Mouse (Mus musculus) megakaryocyte progenitor cell, adult 5-6 weeks (primary cell): ENCODE data around the gene Rab25. TPM values are rescaled to one million over a fixed set of nuclear protein-coding genes. Genes with fewer than 3 reads are reported as not detected.

ENCODE experiments used
- ATAC-seq: replicated peaks from 2 replicates; pipeline ENCODE4 v1.8.0; 2016; ENCODE audit warnings: mild to moderate bottlenecking, moderate TSS enrichment, inconsistent platforms; ENCODE audit not compliant: poor library complexity
- total RNA-seq, 2 experiments: library from RNA; stranded (forward) in 1 of 2; stranded (reverse) in 1 of 2; fragments of 157-497, 149-512 nt in 1 of 2; fragments of 200-1000 nt in 1 of 2; gene quantifications; 2 replicates each; pipeline versions ENCODE4 v1.2.3 to v1.2.4; 2015 to 2017

The Rab25 gene
- total RNA-seq, 2 experiments from 2014 or later: 0.17 TPM; not detected in 1

- ATAC-seq: 0 out of 2 replicates have a peak, but pooled peaks have one; percentile 32
Observed at GRCm38 (mm10) chr3:88543651-88544410, 4.3 kb downstream of the Rab25 start.

DNA sequence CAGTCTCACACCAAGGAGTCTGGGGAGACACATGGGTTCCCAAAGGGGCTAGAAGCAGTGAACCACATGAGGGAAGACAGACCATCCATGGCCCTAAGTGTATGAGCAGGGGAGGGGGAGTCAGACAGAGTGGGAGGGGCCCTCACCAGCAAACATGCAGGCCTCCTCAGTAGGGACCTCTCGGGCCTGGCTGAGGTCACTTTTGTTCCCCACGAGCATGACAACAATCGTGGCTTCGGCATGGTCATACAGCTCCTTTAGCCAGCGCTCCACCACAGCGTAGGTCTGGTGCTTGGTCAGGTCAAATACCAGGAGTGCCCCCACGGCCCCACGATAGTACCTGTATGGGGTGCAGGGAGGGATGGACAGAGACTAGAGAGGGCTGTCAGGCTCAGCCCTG, 4.9 kb downstream of the Rab25 start:
- no peak for ATAC-seq

GRCm38 (mm10) chr3:88542486-88542885, 5.6 kb downstream of the Rab25 start:
- no peak for ATAC-seq

DNA sequence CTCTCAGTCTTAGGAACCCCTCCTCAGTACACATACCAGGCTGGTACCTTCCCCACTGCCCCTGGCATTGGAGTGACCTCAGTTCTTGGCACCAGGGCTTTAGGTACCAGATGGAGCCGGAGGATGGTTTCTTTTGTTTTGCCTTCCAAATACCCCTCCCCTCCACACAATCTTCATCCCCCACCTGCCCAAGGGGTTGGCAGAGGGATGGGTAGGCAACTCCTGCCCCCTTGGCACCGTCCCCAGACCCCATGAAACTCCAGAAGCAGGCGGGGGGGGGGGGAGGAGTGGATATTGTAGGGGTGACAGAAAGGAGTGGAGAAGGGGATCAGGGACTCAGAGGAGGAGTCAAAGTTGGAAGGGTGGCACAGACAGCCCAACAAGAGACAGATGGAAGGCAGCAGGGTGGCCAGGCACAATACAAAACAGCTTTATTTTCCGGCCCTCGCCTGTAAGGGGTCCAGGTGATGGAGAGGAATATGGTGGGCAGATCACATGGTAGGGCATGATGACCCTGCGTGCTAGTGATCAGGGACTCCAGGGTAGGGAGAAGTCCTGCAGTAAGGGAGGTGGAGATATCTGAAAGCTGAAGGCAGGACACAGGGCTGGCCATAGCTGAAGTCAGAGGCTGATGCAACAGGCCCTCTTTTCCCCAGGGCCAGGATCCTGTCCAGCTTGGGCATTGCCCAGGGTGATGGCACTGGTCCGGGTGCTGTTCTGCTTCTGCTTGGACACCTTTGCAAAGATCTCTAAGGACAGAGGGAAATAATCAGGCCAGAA, 6.3 kb downstream of the Rab25 start:
- no peak for ATAC-seq

- no peak for ATAC-seq
Observed at GRCm38 (mm10) chr3:88540085-88540484, 8.0 kb downstream of the Rab25 start.

- no peak for ATAC-seq
Observed at GRCm38 (mm10) chr3:88539397-88539796, 8.7 kb downstream of the Rab25 start.

DNA sequence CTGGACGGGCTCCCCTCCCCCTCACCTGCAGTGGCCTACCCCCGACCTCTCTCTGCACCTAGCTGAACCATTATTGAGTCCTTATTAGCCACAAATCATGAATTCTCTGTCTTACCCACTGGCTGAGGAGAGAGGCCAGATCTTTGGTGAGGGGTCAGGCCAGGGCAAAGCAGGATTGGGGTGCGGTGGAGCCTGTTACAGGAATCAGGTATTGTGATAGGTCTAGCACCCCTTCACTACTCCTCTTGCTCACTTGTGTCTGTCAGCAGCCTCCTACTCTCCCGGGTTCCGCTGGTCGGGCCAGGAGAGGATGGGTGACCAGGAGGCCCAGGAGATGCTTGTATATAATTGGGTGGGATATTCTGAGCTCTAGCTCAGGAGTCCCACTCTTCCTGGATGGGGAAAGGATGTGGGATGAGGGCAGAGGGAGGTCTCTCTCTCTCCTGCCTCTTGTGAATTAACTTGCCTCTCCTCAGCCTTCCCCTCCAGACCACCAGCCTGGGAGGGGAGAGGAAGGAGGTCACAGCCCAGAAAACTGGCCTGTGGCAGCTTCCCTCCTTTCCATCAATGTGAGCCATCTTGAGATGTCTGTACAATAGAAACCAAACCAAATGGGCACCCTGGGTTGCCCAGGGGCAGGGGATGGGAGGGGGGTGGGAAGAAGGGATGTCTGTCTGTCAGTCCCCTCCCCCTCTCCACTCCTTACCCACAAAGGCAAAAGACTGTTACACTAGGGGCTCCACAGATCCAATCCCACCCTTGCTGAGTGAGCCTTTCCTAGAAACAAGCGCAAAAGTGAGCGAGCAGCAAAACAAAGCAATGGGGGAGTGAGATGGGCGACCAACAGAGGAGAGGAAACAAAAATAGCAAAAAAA, 9.6 kb downstream of the Rab25 start:
- no peak for ATAC-seq

DNA sequence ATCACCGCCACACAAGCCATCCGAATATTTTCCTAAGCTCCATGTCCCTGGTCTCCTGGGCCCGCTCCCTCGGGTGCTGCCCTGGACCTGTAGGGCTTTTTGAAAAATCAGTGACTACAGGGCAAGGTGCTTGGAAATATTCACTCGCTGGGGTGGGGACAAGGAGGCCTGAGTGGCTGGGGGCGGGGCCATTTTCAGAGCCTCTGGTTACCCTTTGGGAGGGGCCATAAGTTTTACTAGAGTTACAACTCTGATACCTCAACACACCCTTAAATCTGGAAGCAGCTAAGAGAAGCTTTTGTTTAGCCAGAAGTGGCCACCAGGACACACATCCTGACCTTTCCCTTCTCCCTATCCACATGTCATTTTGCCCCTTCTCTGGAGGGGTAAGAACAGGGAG, 11.0 kb downstream of the Rab25 start:
- no peak for ATAC-seq

- peak; percentile 72 for ATAC-seq
Observed at GRCm38 (mm10) chr3:88536103-88536930, 11.8 kb downstream of the Rab25 start.

DNA sequence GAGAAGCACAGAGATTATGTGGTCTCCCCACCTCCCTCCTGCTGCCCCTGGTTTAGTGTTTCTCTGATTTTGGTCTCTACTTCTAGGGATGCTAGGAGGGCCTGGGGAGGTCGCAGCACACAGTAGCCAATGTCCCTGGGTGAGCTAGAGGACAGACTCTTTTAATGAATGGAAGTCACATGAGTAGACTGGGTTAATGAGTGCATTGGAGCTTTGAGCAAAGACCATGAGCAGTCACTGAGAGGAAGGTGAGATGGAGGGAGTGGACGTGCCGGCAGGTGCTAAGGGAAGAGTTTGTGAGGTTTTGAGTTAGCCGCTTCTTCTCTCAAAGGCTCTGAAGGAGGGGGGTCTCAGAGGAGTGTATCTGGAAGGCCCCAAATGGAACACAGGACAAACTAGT, 12.6 kb downstream of the Rab25 start:
- no peak for ATAC-seq

GRCm38 (mm10) chr3:88535005-88535404, 13.1 kb downstream of the Rab25 start:
- ATAC-seq: no peak

GRCm38 (mm10) chr3:88533706-88534105, 14.4 kb downstream of the Rab25 start:
- no peak for ATAC-seq

GRCm38 (mm10) chr3:88532689-88533511, 15.2 kb downstream of the Rab25 start:
- ATAC-seq: no peak

- ATAC-seq: no peak
Observed at GRCm38 (mm10) chr3:88532299-88532674, 15.8 kb downstream of the Rab25 start, which contains the start of gene Mex3a. Gene Mex3a (plus strand): TSS chr3:88532395.

DNA sequence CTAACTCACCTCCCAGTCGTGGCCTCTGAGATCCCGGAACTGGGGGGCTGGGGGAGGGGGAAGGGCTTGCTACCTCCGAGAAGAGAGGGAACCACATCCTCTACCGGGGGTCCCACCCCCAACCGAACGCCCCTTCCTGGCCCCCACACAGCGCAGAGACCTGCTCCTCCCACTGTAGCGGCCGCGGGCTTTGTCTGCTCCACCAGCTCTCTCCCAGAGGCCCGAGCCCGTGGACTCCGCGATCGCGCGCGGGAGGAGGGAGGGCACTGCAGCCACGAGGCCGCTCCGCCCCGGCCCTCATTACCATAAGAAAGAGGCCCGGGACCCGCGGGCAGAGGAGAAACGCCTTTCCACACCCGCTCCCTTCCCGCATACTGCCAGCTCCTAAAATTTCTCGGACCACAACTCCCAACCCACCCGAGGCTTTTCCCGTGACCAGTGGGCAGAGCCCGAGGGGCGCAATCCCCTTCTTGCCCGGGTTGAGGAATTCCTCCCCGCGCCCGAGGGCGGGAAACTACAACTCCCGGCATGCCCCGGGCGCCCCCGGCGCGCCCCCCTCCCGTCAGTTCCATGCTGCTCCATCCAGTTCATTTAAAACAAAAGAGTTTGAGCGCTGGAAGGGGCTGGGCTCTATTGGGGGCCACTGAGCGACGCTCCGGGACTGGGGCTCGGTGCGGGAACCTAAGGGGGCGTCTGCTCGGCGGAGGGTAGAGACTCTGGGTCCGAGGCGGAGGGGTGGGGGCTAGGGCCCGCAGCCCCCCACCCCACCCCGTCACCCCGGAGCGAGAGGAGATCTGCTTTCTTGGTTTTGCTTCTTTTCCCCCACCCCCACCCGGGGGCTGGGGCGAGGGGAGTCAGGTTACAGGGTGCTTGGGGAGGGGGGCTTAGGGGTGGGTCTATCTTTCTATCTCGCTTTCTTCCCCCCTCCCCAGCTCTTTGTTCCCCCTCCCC, 16.5 kb downstream of the Rab25 start:
- ATAC-seq: peak; percentile 63

GRCm38 (mm10) chr3:88530082-88530864, 17.8 kb downstream of the Rab25 start:
- no peak for ATAC-seq

DNA sequence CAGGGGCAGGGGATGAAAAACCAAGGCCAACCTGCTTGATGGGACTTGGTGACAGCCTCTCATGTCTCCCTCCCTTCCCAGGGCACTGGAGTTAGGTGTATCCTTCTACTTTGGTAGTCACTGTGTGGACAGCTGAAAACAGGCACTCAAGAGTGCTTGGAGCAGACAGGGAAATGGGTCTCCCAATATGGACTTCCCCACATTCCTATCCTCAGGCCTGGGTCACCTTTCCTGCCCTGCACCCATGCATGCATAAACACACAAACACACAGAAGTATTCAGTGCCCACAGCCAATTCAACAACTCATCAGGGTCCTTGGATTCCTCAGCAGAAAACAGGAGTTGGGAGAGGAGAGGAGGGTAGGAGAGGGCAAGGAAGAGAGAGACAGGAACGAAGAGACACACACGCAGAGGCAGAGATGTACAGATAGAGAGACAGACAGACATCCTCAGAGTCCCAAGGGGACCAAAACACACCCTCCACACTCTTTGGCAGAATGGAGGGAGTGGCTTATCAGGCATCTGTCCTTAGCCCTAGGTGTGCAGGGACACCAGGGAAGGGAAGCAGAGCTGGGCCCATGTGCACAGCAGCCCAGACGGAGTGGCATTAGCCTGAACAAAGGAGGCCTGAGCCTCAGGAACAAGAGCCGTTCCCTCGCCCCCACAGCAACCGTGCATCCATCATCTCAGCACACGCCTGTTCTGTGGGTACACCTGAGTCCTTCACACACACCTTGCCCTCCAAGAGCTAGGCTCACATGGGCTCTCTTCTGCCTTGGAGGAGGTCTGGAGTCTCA, 18.7 kb downstream of the Rab25 start:
- ATAC-seq: no peak
